Mouse (Mus musculus): ENCODE data around the gene Rln1.

Rln1 gene

DNA sequence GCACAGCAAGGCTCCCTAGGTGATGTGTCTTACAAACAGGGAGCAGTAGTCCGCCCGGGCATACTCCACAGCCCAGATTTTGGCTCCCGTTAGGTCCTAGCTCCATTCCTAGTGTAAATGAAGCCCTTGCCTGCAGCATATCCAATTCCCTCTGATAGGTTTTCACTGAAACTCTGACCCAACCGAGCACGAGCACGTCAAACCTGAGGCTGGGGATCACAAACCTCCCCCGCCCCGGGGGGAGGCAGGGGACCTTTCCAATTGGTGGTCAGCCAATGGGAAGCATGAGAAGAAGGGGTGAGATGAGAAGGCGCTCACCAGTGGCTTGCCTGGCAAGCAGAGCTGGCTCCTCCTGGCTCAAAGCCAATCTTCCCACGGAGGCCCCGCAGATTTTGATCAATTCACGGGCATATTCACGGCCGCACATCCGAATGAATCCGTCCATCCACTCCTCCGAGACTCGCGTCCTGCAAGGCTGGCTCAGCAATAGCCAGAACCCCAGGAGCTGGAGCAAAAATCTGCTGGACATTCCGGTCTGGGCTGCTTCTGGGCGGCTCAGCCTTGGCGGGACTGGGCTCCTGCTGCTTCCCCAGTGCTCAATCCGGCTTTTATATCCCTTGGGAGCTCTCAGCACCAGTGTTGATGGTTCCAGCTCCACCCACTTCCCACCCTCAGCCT lies at the start of gene Rln1:
Gene Rln1 (minus strand): TSS at position 603 of the 678 bp plus-strand sequence.
- peak; percentile 58 for DNase-seq (ENCODE audit: low spot score)

- DNase-seq (ENCODE audit: low spot score), result no peak
Measured at GRCm38 (mm10) chr19:29383368-29383767, 48.9 kb upstream of the Rln1 start.

GRCm38 (mm10) chr19:29379839-29380603 lies 45.6 kb upstream of the Rln1 start:
- DNase-seq (ENCODE audit: low spot score), result no peak

- DNase-seq (ENCODE audit: low spot score), result no peak
Measured at GRCm38 (mm10) chr19:29376382-29376781, 41.9 kb upstream of the Rln1 start.

GRCm38 (mm10) chr19:29374947-29375346 lies 40.5 kb upstream of the Rln1 start:
- DNase-seq (ENCODE audit: low spot score), result no peak

GRCm38 (mm10) chr19:29373438-29373837 lies 39.0 kb upstream of the Rln1 start:
- DNase-seq (ENCODE audit: low spot score), result no peak

GRCm38 (mm10) chr19:29372621-29373020 lies 38.2 kb upstream of the Rln1 start:
- no peak for DNase-seq (ENCODE audit: low spot score)

DNA sequence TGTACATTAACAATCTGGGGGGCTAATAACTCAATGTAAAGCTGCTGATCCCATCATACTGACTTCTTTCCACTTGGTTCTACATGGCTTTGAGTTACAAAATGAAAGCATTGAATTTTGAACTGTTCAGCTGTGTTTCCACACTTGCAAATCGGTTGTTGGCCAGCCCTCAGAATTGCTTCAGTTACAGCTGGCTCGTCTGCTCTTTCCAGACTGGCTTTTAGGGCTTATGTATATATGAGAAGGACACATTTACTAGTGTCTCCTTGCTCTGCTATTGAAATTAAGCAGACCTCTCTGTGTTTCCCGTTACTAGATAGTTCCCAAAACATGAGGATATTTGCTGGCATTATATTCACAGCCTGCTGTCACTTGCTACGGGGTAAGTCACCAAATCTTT lies 37.7 kb upstream of the Rln1 start:
- DNase-seq (ENCODE audit: low spot score), result no peak

- DNase-seq (ENCODE audit: low spot score), result no peak
Measured at GRCm38 (mm10) chr19:29371284-29372081, 37.0 kb upstream of the Rln1 start.

DNA sequence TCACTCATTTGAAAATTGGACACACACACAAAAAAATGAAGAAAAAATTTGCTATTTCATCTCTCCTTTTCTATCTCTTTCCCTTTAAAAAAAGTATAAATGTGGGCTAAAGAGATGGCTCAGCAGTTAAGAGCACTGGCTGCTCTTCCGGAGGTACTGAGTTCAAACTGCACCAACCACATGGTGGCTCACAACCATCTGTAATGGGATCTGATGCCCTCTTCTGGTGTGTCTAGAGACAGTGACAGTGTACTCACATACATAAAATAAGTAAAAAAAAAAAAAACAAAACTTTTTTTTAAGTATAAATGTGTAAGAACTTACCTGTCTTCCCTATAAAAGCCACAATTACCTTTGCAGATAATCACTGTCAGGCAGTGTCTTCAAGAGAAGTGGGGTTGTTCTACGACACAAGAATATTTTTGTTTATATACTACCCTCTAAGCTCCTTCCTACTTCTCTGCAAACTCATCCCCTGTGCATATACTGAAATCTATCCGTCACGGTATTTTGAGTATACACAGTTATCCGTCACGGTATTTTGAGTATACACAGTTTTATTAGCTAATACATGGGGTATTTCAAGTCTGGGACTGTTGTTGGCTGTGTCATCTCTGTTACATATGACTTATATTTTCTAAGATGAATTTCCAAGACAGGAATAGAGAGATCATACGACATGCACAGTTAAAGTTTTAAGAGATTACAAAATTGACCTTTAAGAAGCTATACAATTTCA lies 36.2 kb upstream of the Rln1 start:
- DNase-seq (ENCODE audit: low spot score), result no peak

- no peak for DNase-seq (ENCODE audit: low spot score)
Measured at GRCm38 (mm10) chr19:29370112-29370511, 35.6 kb upstream of the Rln1 start.

DNA sequence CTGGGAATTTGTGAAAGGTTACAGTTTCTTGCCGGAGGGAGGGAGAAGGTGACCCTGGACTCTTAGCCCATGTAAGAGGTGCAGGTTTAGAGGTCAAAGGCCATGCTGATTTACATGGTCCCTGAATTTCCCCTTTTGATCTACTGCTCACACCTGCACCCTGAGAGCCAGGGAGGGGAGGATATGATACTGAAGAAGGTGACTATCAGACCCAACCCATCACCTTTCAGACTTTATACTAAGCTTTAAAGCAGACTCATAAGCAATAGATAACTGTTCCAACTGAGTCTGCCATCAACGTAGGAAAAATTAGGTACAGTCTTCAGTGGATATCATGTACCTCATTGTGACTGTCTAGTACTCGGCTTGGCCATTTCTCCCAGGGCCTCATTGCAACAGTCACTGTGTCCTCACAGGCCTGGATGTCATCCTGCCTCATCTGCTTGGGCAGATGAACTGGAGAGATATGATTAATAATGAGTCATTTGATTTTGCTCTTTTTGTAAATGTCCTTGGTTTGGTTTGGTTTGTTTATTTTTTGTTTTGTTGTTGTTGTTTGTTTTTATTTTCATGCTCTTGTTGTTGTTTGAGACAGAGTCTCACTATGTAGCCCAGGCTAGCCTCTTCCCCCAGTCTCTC lies 34.3 kb upstream of the Rln1 start:
- DNase-seq (ENCODE audit: low spot score), result no peak

DNA sequence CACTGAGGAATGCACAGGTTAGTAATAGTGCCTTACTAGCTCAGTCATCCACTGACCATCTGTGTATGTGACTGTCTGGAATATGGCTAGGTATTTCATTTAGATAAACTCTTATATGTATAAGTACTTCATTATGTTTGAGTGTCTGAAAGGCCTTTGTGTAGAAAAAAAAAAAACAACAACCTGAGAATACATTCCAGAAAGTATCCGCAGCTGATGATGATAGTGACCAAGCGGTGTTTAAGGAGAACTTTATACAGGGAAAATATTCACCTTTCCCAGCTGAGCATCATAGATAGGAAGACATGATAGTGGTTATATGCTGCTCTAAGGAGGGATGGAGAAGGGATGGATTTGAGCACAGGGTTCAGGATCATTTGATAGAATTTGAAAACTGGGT lies 33.6 kb upstream of the Rln1 start:
- no peak for DNase-seq (ENCODE audit: low spot score)

- peak; percentile 80 for DNase-seq (ENCODE audit: low spot score)
Measured at GRCm38 (mm10) chr19:29366969-29367622, 32.6 kb upstream of the Rln1 start, which contains the start of the genes Plgrkt and Cd274. Plgrkt (minus strand) TSS chr19:29367390. Cd274 (plus strand) TSS chr19:29367455.

GRCm38 (mm10) chr19:29366226-29366968 lies 31.9 kb upstream of the Rln1 start:
- DNase-seq (ENCODE audit: low spot score), result no peak

- no peak for DNase-seq (ENCODE audit: low spot score)
Measured at GRCm38 (mm10) chr19:29365105-29365504, 30.6 kb upstream of the Rln1 start.

DNA sequence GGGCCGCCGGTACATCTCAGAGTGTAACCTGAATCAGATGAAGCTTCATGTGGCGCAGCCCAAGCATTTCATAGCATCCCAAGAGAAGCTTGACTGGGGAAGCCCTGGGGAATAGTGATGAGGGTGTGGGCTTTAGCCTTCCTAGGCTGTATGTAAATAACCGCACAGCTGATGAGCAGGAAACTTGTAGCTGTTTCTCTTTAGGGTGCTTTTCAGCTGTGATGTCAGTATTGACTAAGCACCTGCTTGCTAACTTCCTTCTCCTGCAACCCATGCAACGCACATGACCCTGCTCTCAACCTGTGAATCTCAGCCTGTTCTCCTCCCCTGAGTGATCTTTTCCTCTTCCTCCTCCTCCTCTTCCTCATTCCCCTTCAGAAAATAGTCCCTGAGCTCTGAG lies 29.6 kb upstream of the Rln1 start:
- no peak for DNase-seq (ENCODE audit: low spot score)

DNA sequence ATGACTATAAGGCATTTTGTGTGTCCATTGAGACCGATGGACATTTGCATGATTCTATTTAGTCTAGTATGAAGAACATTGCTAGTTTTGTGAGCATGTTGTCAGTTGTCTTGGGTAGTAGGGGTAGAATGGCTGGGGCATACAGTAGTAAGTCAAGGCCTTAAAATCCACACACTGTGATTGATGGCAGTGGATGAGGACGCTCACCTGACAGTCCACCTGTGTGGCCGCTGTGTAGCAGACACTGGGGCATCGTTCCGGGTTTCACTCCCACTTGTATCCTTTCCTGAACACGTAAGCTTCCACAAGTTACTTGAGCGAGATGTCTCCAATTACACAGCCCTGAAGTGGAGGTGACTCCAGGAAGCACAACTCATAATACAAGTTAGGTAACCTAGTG lies 29.1 kb upstream of the Rln1 start:
- no peak for DNase-seq (ENCODE audit: low spot score)

DNA sequence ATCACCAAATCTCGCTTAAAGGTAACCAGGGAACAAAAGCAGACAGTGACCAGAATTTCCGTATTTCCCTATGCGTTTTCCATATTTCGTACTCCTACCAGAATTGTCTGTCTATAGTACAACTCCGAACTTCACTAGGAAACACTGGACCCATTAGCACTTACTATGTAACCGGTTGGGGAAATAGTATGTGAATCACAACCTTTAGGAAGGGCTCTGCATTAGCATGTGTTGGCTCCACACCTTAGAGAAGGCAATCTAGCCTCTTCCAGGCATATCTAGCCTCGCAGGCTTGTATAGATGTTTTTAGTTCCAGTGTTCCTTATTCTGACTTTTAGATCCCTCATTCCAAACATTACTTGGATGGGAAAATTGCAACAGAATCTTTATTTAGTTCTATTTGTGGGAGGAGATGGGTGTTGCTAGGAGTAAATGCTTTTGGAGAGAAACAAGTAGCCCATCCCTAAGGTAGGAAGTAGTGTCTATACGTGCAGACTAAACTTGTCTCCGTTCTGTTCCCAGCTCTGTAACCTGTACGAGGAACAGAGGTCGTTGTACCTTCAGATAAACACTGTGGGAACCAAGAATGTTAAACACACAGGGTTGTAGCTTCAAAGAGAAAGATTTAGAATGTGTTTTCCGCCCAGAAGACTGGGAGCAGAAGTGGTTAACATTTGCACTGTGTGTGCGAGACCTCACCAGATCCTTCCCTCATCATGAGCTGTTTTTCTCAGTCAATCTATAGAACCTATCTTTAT lies 27.9 kb upstream of the Rln1 start:
- DNase-seq (ENCODE audit: low spot score), result no peak
